Mouse (Mus musculus) heart, postnatal 0 days (tissue): ENCODE results near the gene Olfr1188. TPM values are rescaled to one million over a fixed set of nuclear protein-coding genes. Genes with fewer than 3 reads are reported as not detected.
"Not testable (repeated sequence)": the region's sequence is repeated elsewhere in the genome, so short reads cannot be mapped to it uniquely, and the experiment has no call there.

ENCODE experiments used
- ATAC-seq: fragments of 200-750 bp; cut with Nextera tagmentation; 2 replicates; pipeline ENCODE4 v1.8.0; 2017; ENCODE audit warnings: low read depth, moderate number of reproducible peaks, moderate library complexity; ENCODE audit not compliant: insufficient read depth
- DNase-seq: peaks from one replicate; pipeline ENCODE4 v3.0.0-alpha.2; 2016; ENCODE audit warnings: low spot score
- H3K27ac ChIP-seq: fragments of 300-500 bp; sonication (generic); 2 replicates; pipeline ENCODE4 v1.5.1; 2014; ENCODE audit warnings: low read depth, mild to moderate bottlenecking
- H3K27me3 ChIP-seq: fragments of 300-500 bp; sonication (generic); 2 replicates; pipeline ENCODE4 v1.6.1; 2014; ENCODE audit warnings: low read length, mixed read lengths; ENCODE audit not compliant: control insufficient read depth, insufficient read depth
- H3K36me3 ChIP-seq: fragments of 300-500 bp; sonication (generic); replicated peaks from 2 replicates; pipeline ENCODE4 v1.6.1; 2014; ENCODE audit warnings: low read length, mixed read lengths; ENCODE audit not compliant: control insufficient read depth, insufficient read depth
- H3K4me1 ChIP-seq: fragments of 300-500 bp; sonication (generic); 2 replicates; pipeline ENCODE4 v1.6.1; 2014; ENCODE audit warnings: antibody characterized with exemption; ENCODE audit not compliant: control insufficient read depth, insufficient read depth
- H3K4me2 ChIP-seq: fragments of 300-500 bp; sonication (generic); 2 replicates; pipeline ENCODE4 v1.6.1; 2014; ENCODE audit warnings: low read depth, mild to moderate bottlenecking, low read length, moderate library complexity
- H3K4me3 ChIP-seq: fragments of 300-500 bp; sonication (generic); 2 replicates; pipeline ENCODE4 v1.5.1; 2014; ENCODE audit warnings: low read depth, low read length
- H3K9ac ChIP-seq: fragments of 300-500 bp; sonication (generic); replicated peaks from 2 replicates; pipeline ENCODE4 v1.6.1; 2014; ENCODE audit warnings: low read depth, low read length, mixed read lengths
- H3K9me3 ChIP-seq: fragments of 300-500 bp; sonication (generic); replicated peaks from 2 replicates; pipeline ENCODE4 v1.6.1; 2016; ENCODE audit warnings: low read length; ENCODE audit not compliant: control insufficient read depth
- CTCF ChIP-seq: IDR thresholded peaks from 2 replicates; pipeline ENCODE4 v1.5.1; 2016; ENCODE audit warnings: antibody characterized with exemption, control low read depth, low read depth
- EP300 ChIP-seq: IDR thresholded peaks from 2 replicates; pipeline ENCODE4 v1.6.1; 2016; ENCODE audit warnings: antibody characterized with exemption, low read depth
- whole genome bisulfite sequencing: fragments of 180-500 bp; shearing (Covaris S2); extraction: QIAGEN DNeasy Blood & Tissue Kit; methylation state at CpG from one replicate; pipeline ENCODE4 v1.1.7; 2014; 5-methylcytosine and 5-hydroxymethylcytosine counted together
- polyA plus RNA-seq: library from polyadenylated mRNA; unstranded; fragments of >200 nt; fragmentation: Nextera tagmentation; extraction: Ambion mirVana; gene quantifications from 2 replicates; pipeline ENCODE4 v1.2.1, GENCODE M21; 2015
- total RNA-seq: library from RNA; depleted of rRNA; stranded (reverse); fragments of >200 nt; gene quantifications from 2 replicates; pipeline ENCODE4 v1.2.3, GENCODE M21; 2014; ENCODE audit warnings: low replicate concordance; rRNA removed

The Olfr1188 gene
- not detected in 2 replicates for total RNA-seq
- not detected in 2 replicates for polyA plus RNA-seq

DNA sequence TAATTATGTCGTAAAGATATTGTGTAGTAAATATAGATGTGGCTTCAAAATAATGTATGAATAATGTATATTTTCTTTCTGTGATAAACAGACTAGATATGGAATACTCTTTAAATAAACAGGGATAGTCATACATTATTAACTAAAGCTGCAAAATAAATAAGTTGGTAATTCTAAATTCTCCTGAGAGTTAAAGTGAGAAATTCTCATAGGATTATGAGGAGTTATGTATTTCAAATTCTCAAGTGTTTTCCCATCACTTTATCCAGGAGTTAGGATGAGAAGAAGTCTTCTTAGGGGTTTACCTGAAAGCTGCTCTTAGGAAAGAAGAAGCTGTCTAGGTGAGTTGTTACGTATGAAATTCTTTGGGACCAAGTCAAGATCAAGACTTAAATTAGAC is at the start of gene Olfr1188:
TSS of gene Olfr1188 (plus strand) at position 301 of the 400 bp plus-strand sequence.
- no peaks in the 10 kb centered on the region for H3K36me3 ChIP-seq
- H3K27ac ChIP-seq: no peak within 1 kb of the TSS
- ATAC-seq (no peak), DNase-seq (no peak)
- H3K9ac ChIP-seq: no peak within 1 kb of the TSS
- H3K4me3 ChIP-seq: no peak within 1 kb of the TSS
- H3K9me3 ChIP-seq: no peaks in the 10 kb centered on the region
- no peaks in the 10 kb centered on the region for H3K27me3 ChIP-seq
- TF ChIP-seq EP300 (no peak), CTCF (no peak)
- H3K4me1 ChIP-seq: no peaks in the 10 kb centered on the region
- no peak within 1 kb of the TSS for H3K4me2 ChIP-seq
- 61% methylated on average over 2 of the region's 2 CpGs for WGBS

DNA sequence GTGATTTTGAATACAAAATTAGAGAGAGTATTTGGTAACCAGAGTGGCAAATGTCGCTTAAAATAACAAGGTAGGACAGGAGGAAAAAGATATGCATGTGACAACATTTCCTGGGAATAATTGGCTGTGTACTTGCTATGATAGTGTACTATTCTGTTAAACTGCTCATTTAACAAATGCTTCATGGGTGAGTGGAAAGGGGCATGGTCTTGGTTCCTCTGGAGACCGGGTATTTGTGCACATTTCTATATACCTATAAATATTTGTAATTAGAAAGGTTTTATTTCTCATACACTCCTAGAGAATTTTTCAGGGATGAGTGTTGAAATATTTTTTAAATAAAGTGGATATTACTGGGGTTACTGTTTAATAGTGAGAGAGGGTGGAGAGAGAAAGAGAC is 38.5 kb upstream of the Olfr1188 start, which contains the start of gene Olfr1186:
TSS of gene Olfr1186 (plus strand) at position 301 of the 400 bp plus-strand sequence.
- H3K36me3 ChIP-seq: no peaks in the 10 kb centered on the region
- no peak within 1 kb of the TSS for H3K4me3 ChIP-seq
- DNase-seq (no peak), ATAC-seq (no peak)
- TF ChIP-seq EP300: no peak
- TF ChIP-seq CTCF: no peak
- no peaks in the 10 kb centered on the region for H3K27me3 ChIP-seq
- WGBS: 65% methylated on average over 2 of the region's 2 CpGs
- H3K27ac ChIP-seq: no peak within 1 kb of the TSS
- H3K4me2 ChIP-seq: no peak within 1 kb of the TSS
- H3K4me1 ChIP-seq: no peaks in the 10 kb centered on the region
- no peaks in the 10 kb centered on the region for H3K9me3 ChIP-seq
- H3K9ac ChIP-seq: no peak within 1 kb of the TSS

- Histone ChIP-seq H3K4me1 (no peaks in the 10 kb centered on the region), H3K4me3 (no peak overlapping the region), H3K36me3 (no peaks in the 10 kb centered on the region), H3K4me2 (no peak overlapping the region), H3K9me3 (no peaks in the 10 kb centered on the region), H3K9ac (no peak overlapping the region), H3K27ac (no peak overlapping the region), H3K27me3 (no peaks in the 10 kb centered on the region)
- WGBS: 62% methylated on average over 3 of the region's 3 CpGs
- DNase-seq (no peak), ATAC-seq (no peak)
- no peak for TF ChIP-seq CTCF
- no peak for TF ChIP-seq EP300
Measured at GRCm38 (mm10) chr2:88525720-88526119, 31.0 kb upstream of the Olfr1188 start.

DNA sequence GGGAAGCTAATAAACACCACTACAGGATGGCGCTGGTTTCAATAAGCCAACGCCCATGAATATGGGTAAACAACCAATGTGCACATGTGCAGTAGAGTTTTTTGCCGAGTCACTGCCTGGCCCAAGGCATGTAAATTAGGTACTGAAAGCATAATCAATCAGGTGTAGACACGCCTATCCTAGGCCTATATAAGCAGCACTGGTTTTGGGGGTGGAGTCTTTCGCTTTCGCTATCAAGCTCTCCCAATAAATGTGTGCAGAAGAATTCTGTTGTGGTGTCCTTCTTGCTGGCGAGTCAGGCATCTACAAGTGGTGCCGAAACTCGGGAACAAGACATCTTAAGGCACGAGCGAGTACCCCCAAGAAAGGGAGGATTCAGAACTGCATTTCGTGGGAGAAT is 16.0 kb downstream of the Olfr1188 start:
- H3K4me1 ChIP-seq, ATAC-seq: not testable (repeated sequence)

GRCm38 (mm10) chr2:88586154-88586553 is 29.4 kb downstream of the Olfr1188 start, which contains the start of gene Olfr1189:
Gene Olfr1189, plus strand, starts transcription at chr2:88586454.
- DNase-seq (no peak), ATAC-seq (no peak)
- Histone ChIP-seq H3K27ac (no peak within 1 kb of the TSS), H3K4me2 (no peak within 1 kb of the TSS), H3K9me3 (no peaks in the 10 kb centered on the region), H3K36me3 (no peaks in the 10 kb centered on the region), H3K4me3 (no peak within 1 kb of the TSS), H3K27me3 (no peaks in the 10 kb centered on the region), H3K4me1 (no peaks in the 10 kb centered on the region), H3K9ac (no peak within 1 kb of the TSS)
- no peak for TF ChIP-seq EP300
- TF ChIP-seq CTCF: no peak

More for the DNA sequence above, 16.0 kb downstream of the Olfr1188 start:
- not testable (repeated sequence) for H3K36me3 ChIP-seq, DNase-seq, H3K27me3 ChIP-seq, H3K9me3 ChIP-seq, H3K9ac ChIP-seq, H3K4me3 ChIP-seq, H3K27ac ChIP-seq, H3K4me2 ChIP-seq
- WGBS: 78% methylated on average over 12 of the region's 12 CpGs

Other genes with a start within 250 kb of the Olfr1188 start
- not detected in 2 replicates for gene Olfr1174-ps, start 241.8 kb upstream of the Olfr1188 start, total RNA-seq
- not detected in 2 replicates for gene Olfr1174-ps, start 241.8 kb upstream of the Olfr1188 start, polyA plus RNA-seq
- gene Olfr1175-ps, start 229.7 kb upstream of the Olfr1188 start, total RNA-seq: not detected in 2 replicates
- not detected in 2 replicates for gene Olfr1175-ps, start 229.7 kb upstream of the Olfr1188 start, polyA plus RNA-seq
- not detected in 2 replicates for gene Olfr1176, start 220.2 kb upstream of the Olfr1188 start, total RNA-seq
- not detected in 2 replicates for gene Olfr1176, start 220.2 kb upstream of the Olfr1188 start, polyA plus RNA-seq
- not detected in 2 replicates for gene Olfr1177-ps, start 210.4 kb upstream of the Olfr1188 start, total RNA-seq
- gene Olfr1177-ps, start 210.4 kb upstream of the Olfr1188 start, polyA plus RNA-seq: not detected in 2 replicates
- not detected in 2 replicates for gene Olfr1178, start 169.9 kb upstream of the Olfr1188 start, total RNA-seq
- not detected in 2 replicates for gene Olfr1178, start 169.9 kb upstream of the Olfr1188 start, polyA plus RNA-seq
- not detected in 2 replicates for gene Olfr1179, start 150.5 kb upstream of the Olfr1188 start, total RNA-seq
- not detected in 2 replicates for gene Olfr1179, start 150.5 kb upstream of the Olfr1188 start, polyA plus RNA-seq
- not detected in 2 replicates for gene Olfr1180, start 137.8 kb upstream of the Olfr1188 start, total RNA-seq
- not detected in 2 replicates for gene Olfr1180, start 137.8 kb upstream of the Olfr1188 start, polyA plus RNA-seq
- gene Olfr1181, start 130.8 kb upstream of the Olfr1188 start, total RNA-seq: not detected in 2 replicates
- not detected in 2 replicates for gene Olfr1181, start 130.8 kb upstream of the Olfr1188 start, polyA plus RNA-seq
- gene Gm13757, start 107.8 kb upstream of the Olfr1188 start, total RNA-seq: not detected in 2 replicates
- not detected in 2 replicates for gene Gm13757, start 107.8 kb upstream of the Olfr1188 start, polyA plus RNA-seq
- gene Olfr1183, start 102.1 kb upstream of the Olfr1188 start, total RNA-seq: not detected in 2 replicates
- not detected in 2 replicates for gene Olfr1183, start 102.1 kb upstream of the Olfr1188 start, polyA plus RNA-seq
- gene Olfr1184, start 73.3 kb upstream of the Olfr1188 start, total RNA-seq: not detected in 2 replicates
- not detected in 2 replicates for gene Olfr1184, start 73.3 kb upstream of the Olfr1188 start, polyA plus RNA-seq
- gene Olfr1185-ps1, start 63.6 kb upstream of the Olfr1188 start, total RNA-seq: not detected in 2 replicates
- not detected in 2 replicates for gene Olfr1185-ps1, start 63.6 kb upstream of the Olfr1188 start, polyA plus RNA-seq
- not detected in 2 replicates for gene Olfr1186, start 38.4 kb upstream of the Olfr1188 start, total RNA-seq
- not detected in 2 replicates for gene Olfr1186, start 38.4 kb upstream of the Olfr1188 start, polyA plus RNA-seq
- gene Olfr1189, start 29.5 kb downstream of the Olfr1188 start, total RNA-seq: not detected in 2 replicates
- gene Olfr1189, start 29.5 kb downstream of the Olfr1188 start, polyA plus RNA-seq: not detected in 2 replicates
- gene Olfr1191-ps1, start 83.6 kb downstream of the Olfr1188 start, total RNA-seq: not detected in 2 replicates
- not detected in 2 replicates for gene Olfr1191-ps1, start 83.6 kb downstream of the Olfr1188 start, polyA plus RNA-seq
- gene Olfr1192-ps1, start 91.6 kb downstream of the Olfr1188 start, total RNA-seq: not detected in 2 replicates
- gene Olfr1192-ps1, start 91.6 kb downstream of the Olfr1188 start, polyA plus RNA-seq: not detected in 2 replicates
- not detected in 2 replicates for gene Olfr1193, start 118.7 kb downstream of the Olfr1188 start, total RNA-seq
- gene Olfr1193, start 118.7 kb downstream of the Olfr1188 start, polyA plus RNA-seq: not detected in 2 replicates
- gene Olfr1195, start 132.3 kb downstream of the Olfr1188 start, total RNA-seq: not detected in 2 replicates
- gene Olfr1195, start 132.3 kb downstream of the Olfr1188 start, polyA plus RNA-seq: not detected in 2 replicates
- gene Olfr1196, start 147.7 kb downstream of the Olfr1188 start, total RNA-seq: not detected in 2 replicates
- gene Olfr1196, start 147.7 kb downstream of the Olfr1188 start, polyA plus RNA-seq: not detected in 2 replicates
- not detected in 2 replicates for gene Olfr1197, start 175.4 kb downstream of the Olfr1188 start, total RNA-seq
- gene Olfr1197, start 175.4 kb downstream of the Olfr1188 start, polyA plus RNA-seq: not detected in 2 replicates
- gene Olfr1198, start 194.4 kb downstream of the Olfr1188 start, total RNA-seq: not detected in 2 replicates
- gene Olfr1198, start 194.4 kb downstream of the Olfr1188 start, polyA plus RNA-seq: not detected in 2 replicates
- not detected in 2 replicates for gene Olfr1199, start 203.5 kb downstream of the Olfr1188 start, total RNA-seq
- gene Olfr1199, start 203.5 kb downstream of the Olfr1188 start, polyA plus RNA-seq: not detected in 2 replicates
- gene Olfr1200, start 213.6 kb downstream of the Olfr1188 start, total RNA-seq: not detected in 2 replicates
- gene Olfr1200, start 213.6 kb downstream of the Olfr1188 start, polyA plus RNA-seq: not detected in 2 replicates
- gene Olfr1201, start 236.1 kb downstream of the Olfr1188 start, total RNA-seq: not detected in 2 replicates
- not detected in 2 replicates for gene Olfr1201, start 236.1 kb downstream of the Olfr1188 start, polyA plus RNA-seq